Mouse (Mus musculus) heart, embryonic 14.5 days (tissue): ENCODE measurements around the gene Kifc5b. TPM values are rescaled to one million over a fixed set of nuclear protein-coding genes. Genes with fewer than 3 reads are reported as not detected.

Experiments
- ATAC-seq: fragments of 200-750 bp; cut with Nextera tagmentation; 2 replicates; pipeline ENCODE4 v1.8.0; 2017; ENCODE audit warnings: low read depth, moderate TSS enrichment; ENCODE audit not compliant: insufficient number of reproducible peaks, insufficient read depth, low FRiP score
- H3K27ac ChIP-seq, 2 experiments: fragments of 200-500 bp in 1 of 2; fragments of 300-500 bp in 1 of 2; sonication (generic) in 1 of 2; replicated peaks in 1 of 2; 2 replicates each; pipeline ENCODE4 v1.5.1; 2012 to 2014; ENCODE audit warnings: low read depth in 2 of 2, low read length in 2 of 2, control low read depth in 1 of 2, mild to moderate bottlenecking in 1 of 2, mixed read lengths in 1 of 2; ENCODE audit not compliant: control insufficient read depth in 1 of 2, insufficient read depth in 1 of 2
- H3K27me3 ChIP-seq: fragments of 300-500 bp; sonication (generic); 2 replicates; pipeline ENCODE4 v1.6.1; 2014; ENCODE audit warnings: mild to moderate bottlenecking, low read length, control low read depth; ENCODE audit not compliant: control insufficient read depth, insufficient read depth
- H3K36me3 ChIP-seq: fragments of 300-500 bp; sonication (generic); 2 replicates; pipeline ENCODE4 v1.6.1; 2014; ENCODE audit warnings: mild to moderate bottlenecking, control low read depth, low read length, mixed read lengths; ENCODE audit not compliant: control insufficient read depth, insufficient read depth
- H3K4me1 ChIP-seq, 2 experiments: fragments of 200-500 bp in 1 of 2; fragments of 300-500 bp in 1 of 2; sonication (generic) in 1 of 2; 2 replicates each; pipeline ENCODE4 v1.6.1; 2012 to 2014; ENCODE audit warnings: low read length in 2 of 2, control low read depth in 1 of 2, mixed read lengths in 1 of 2; ENCODE audit not compliant: control insufficient read depth in 2 of 2, insufficient read depth in 2 of 2
- H3K4me2 ChIP-seq: fragments of 300-500 bp; sonication (generic); 2 replicates; pipeline ENCODE4 v1.6.1; 2014; ENCODE audit warnings: mild to moderate bottlenecking, low read length
- H3K4me3 ChIP-seq, 2 experiments: fragments of 200-500 bp in 1 of 2; fragments of 300-500 bp in 1 of 2; sonication (generic) in 1 of 2; 2 replicates each; pipeline ENCODE4 v1.5.1; 2012 to 2014; ENCODE audit warnings: low read length in 2 of 2, mild to moderate bottlenecking in 2 of 2, control low read depth in 1 of 2, low read depth in 1 of 2, moderate library complexity in 1 of 2; ENCODE audit not compliant: control insufficient read depth in 1 of 2, insufficient read depth in 1 of 2
- H3K9ac ChIP-seq: fragments of 300-500 bp; sonication (generic); 2 replicates; pipeline ENCODE4 v1.6.1; 2014; ENCODE audit warnings: mild to moderate bottlenecking, low read length
- H3K9me3 ChIP-seq: fragments of 300-500 bp; sonication (generic); 2 replicates; pipeline ENCODE4 v1.6.1; 2016; ENCODE audit warnings: low read length, control low read depth; ENCODE audit not compliant: control insufficient read depth
- WGBS: fragments of 180-500 bp; shearing (Covaris S2); extraction: QIAGEN DNeasy Blood & Tissue Kit; methylation state at CpG from one replicate; pipeline ENCODE4 v1.1.7; 2014; 5-methylcytosine and 5-hydroxymethylcytosine counted together
- polyA plus RNA-seq: library from polyadenylated mRNA; unstranded; fragments of >200 nt; fragmentation: Nextera tagmentation; extraction: Ambion mirVana; gene quantifications from 2 replicates; pipeline ENCODE4 v1.2.1, GENCODE M21; 2014

Kifc5b gene
- polyA plus RNA-seq, 1 experiment from 2014 or later = 4.2 TPM

DNA sequence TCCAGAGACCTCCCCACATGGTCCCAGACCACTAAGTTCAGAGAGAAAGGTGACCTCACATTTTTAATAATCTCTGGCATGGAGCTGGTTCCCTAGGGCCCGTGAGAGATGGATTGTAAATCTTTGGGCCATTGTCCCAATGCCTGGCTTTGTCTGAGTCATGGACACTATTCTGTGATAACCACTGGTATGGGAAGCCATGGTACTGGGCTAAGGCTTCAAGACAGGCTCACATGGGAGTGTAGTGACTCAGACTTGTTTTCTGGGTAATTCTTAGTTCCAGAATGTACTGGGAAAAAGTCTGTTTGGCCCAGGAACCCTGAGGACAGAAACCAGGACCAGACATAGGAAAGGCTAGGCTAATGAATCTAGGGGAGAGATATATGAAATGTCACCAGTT is 34.2 kb upstream of the Kifc5b start:
- Histone ChIP-seq H3K27ac (no peak overlapping the region; a peak in 1 of 4 replicates), H3K4me1 (peaks cover 30 to 48% of the 10 kb centered on the region in 2 experiments), H3K4me2 (no peak overlapping the region), H3K4me3 (no peak overlapping the region), H3K36me3 (peaks cover 5% of the 10 kb centered on the region; the same call in 1 of the 2 replicates), H3K9ac (no peak overlapping the region), H3K9me3 (0 out of 2 replicates have a peak, but pooled peaks cover 9% of the 10 kb centered on the region), H3K27me3 (no peaks in the 10 kb centered on the region)
- ATAC-seq = no peak
- 68% methylated on average over 1 of the region's 1 CpGs for WGBS

- no peak overlapping the region for H3K4me3 ChIP-seq
- ATAC-seq = no peak
- 83% methylated on average over 6 of the region's 6 CpGs for WGBS
- H3K9me3 ChIP-seq = 0 out of 2 replicates have a peak, but pooled peaks cover 9% of the 10 kb centered on the region
- H3K4me2 ChIP-seq = peak overlapping the region; percentile 87; the same call in 1 of the 2 replicates
- peaks cover 5% of the 10 kb centered on the region; the same call in 1 of the 2 replicates for H3K36me3 ChIP-seq
- peak overlapping the region; percentile 74 for H3K9ac ChIP-seq
- peak overlapping the region in 1 of 2 experiments; percentile 95; a peak in 2 of 4 replicates for H3K27ac ChIP-seq
- H3K4me1 ChIP-seq = peaks cover 34 to 52% of the 10 kb centered on the region in 2 experiments
- no peaks in the 10 kb centered on the region for H3K27me3 ChIP-seq
Measured at GRCm38 (mm10) chr17:26883585-26883984, 33.3 kb upstream of the Kifc5b start.

- Histone ChIP-seq H3K9me3 (0 out of 2 replicates have a peak, but pooled peaks cover 5% of the 10 kb centered on the region), H3K4me3 (peak overlapping the region; percentile 44 to 54), H3K9ac (peak overlapping the region; percentile 74), H3K27ac (peak overlapping the region; percentile 88 to 95), H3K4me2 (peak overlapping the region; percentile 87), H3K27me3 (no peaks in the 10 kb centered on the region), H3K36me3 (peaks cover 5% of the 10 kb centered on the region; the same call in 1 of the 2 replicates), H3K4me1 (peaks cover 34 to 57% of the 10 kb centered on the region in 2 experiments)
- ATAC-seq = peak; percentile 77
- WGBS = 16% methylated on average over 25 of the region's 25 CpGs
Measured at GRCm38 (mm10) chr17:26884995-26885926, 31.6 kb upstream of the Kifc5b start.

DNA sequence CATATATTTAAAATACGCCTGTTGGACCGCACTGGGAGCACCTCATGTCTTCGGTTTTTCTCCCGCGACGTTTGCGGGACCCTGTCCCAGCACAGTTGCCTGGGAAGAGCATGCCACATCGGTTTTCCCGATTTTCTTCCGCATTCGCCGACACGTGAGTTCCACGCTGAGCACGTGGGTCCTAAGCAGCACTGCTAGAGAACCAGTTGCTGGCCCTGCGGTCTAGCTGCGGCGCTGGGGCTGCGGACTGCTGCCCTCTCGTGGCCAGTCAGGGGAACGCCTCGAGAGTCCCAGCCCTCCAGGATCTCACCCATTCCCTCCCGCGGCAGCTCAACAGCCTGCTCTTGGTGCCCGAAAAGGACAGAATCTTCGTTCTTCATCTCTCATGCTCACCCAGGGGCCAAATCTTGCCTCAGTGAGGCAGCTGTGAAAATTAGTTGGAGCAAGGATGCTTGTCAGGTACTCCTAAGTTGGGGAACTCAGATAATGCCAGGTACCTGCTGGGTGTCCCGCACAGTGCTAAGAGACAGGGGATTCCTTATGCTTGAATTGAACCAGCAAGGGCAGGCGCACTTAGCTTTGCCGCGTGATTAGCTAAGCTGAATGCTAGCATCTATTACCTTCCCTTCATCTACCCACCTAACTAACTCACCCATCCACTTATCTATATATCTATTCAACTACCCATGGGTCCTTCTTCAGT is 30.7 kb upstream of the Kifc5b start:
- H3K9me3 ChIP-seq = no peaks in the 10 kb centered on the region
- H3K36me3 ChIP-seq = no peaks in the 10 kb centered on the region
- peak; percentile 66 for ATAC-seq
- WGBS = 8% methylated on average over 30 of the region's 30 CpGs
- H3K4me3 ChIP-seq = peak overlapping the region; percentile 44 to 54
- peak overlapping the region; percentile 49 to 95; a peak in 3 of 4 replicates for H3K27ac ChIP-seq
- peaks cover 34 to 62% of the 10 kb centered on the region in 2 experiments for H3K4me1 ChIP-seq
- H3K27me3 ChIP-seq = no peaks in the 10 kb centered on the region
- H3K4me2 ChIP-seq = peak overlapping the region; percentile 87
- H3K9ac ChIP-seq = peak overlapping the region; percentile 74

GRCm38 (mm10) chr17:26887926-26888325 is 29.0 kb upstream of the Kifc5b start:
- ATAC-seq = no peak
- Histone ChIP-seq H3K27me3 (no peaks in the 10 kb centered on the region), H3K36me3 (no peaks in the 10 kb centered on the region), H3K27ac (peak overlapping the region; percentile 68), H3K4me1 (peaks cover 43 to 76% of the 10 kb centered on the region in 2 experiments), H3K4me3 (no peak overlapping the region), H3K9ac (peak overlapping the region; percentile 40; the same call in 1 of the 2 replicates), H3K4me2 (peak overlapping the region; percentile 23; the same call in 1 of the 2 replicates), H3K9me3 (no peaks in the 10 kb centered on the region)
- 2% methylated on average over 3 of the region's 3 CpGs for WGBS

GRCm38 (mm10) chr17:26892635-26893375 is 24.1 kb upstream of the Kifc5b start:
- peaks cover 28 to 52% of the 10 kb centered on the region in 2 experiments for H3K4me1 ChIP-seq
- no peaks in the 10 kb centered on the region for H3K9me3 ChIP-seq

More at GRCm38 (mm10) chr17:26892635-26893375, 24.1 kb upstream of the Kifc5b start:
- Histone ChIP-seq H3K36me3 (no peaks in the 10 kb centered on the region), H3K4me2 (peak overlapping the region; percentile 60), H3K4me3 (peak overlapping the region; percentile 16 to 29), H3K27me3 (no peaks in the 10 kb centered on the region), H3K9ac (peak overlapping the region; percentile 63), H3K27ac (peak overlapping the region; percentile 91)
- 18% methylated on average over 16 of the region's 16 CpGs for WGBS
- ATAC-seq = peak; percentile 89
